Mouse (Mus musculus): ENCODE measurements around the gene Ociad1.

Gene Ociad1

GRCm38 (mm10) chr5:73340723-73341235 lies 48.2 kb downstream of the Ociad1 start, which contains the start of gene Ociad2:
Gene Ociad2 (minus strand): TSS chr5:73341028.
- no peak for DNase-seq

GRCm38 (mm10) chr5:73342701-73343355 lies 50.2 kb downstream of the Ociad1 start:
- no peak for DNase-seq

GRCm38 (mm10) chr5:73344310-73344709 lies 51.7 kb downstream of the Ociad1 start:
- no peak for DNase-seq

GRCm38 (mm10) chr5:73345254-73345653 lies 52.7 kb downstream of the Ociad1 start:
- no peak for DNase-seq

- DNase-seq = no peak
These were observed 56.9 kb downstream of the Ociad1 start for GRCm38 (mm10) chr5:73349514-73349913.

GRCm38 (mm10) chr5:73351796-73352195 lies 59.2 kb downstream of the Ociad1 start:
- DNase-seq = no peak

GRCm38 (mm10) chr5:73353519-73353918 lies 60.9 kb downstream of the Ociad1 start:
- DNase-seq = no peak

GRCm38 (mm10) chr5:73353978-73354377 lies 61.4 kb downstream of the Ociad1 start:
- no peak for DNase-seq

GRCm38 (mm10) chr5:73355393-73355792 lies 62.8 kb downstream of the Ociad1 start:
- no peak for DNase-seq

GRCm38 (mm10) chr5:73359134-73359751 lies 66.7 kb downstream of the Ociad1 start:
- no peak for DNase-seq

- no peak for DNase-seq
These were observed 67.2 kb downstream of the Ociad1 start for GRCm38 (mm10) chr5:73359752-73360141.

GRCm38 (mm10) chr5:73360240-73360639 lies 67.7 kb downstream of the Ociad1 start:
- DNase-seq = no peak

- no peak for DNase-seq
These were observed 69.8 kb downstream of the Ociad1 start for GRCm38 (mm10) chr5:73362338-73362737.

GRCm38 (mm10) chr5:73362791-73363190 lies 70.2 kb downstream of the Ociad1 start:
- DNase-seq = no peak
